Mouse (Mus musculus) thymus, postnatal 36 days (tissue): ENCODE results near the gene Eya2.

Source experiments
- DNase-seq, 2 experiments: peaks; one replicate each; pipeline ENCODE4 v3.0.0; 2022; ENCODE audit warnings: mixed read lengths in 2 of 2

The Eya2 gene

GRCm38 (mm10) chr2:165820504-165821095 lies 225.8 kb downstream of the Eya2 start:
- DNase-seq = no peak
